Mouse (Mus musculus) limb, embryonic 10.5 days (tissue): Measurements from ENCODE around the gene 4930404H24Rik. TPM values are rescaled to one million over a fixed set of nuclear protein-coding genes. Genes with fewer than 3 reads are reported as not detected.
A peak's percentile ranks its signal among the peaks of the same experiment; 100 is the strongest.

ENCODE experiments used
- DNase-seq: peaks from one replicate; pipeline ENCODE4 v3.0.0-alpha.2; 2017; ENCODE audit warnings: low spot score
- H3K27ac ChIP-seq: fragments of 300-500 bp; sonication (generic); 2 replicates; pipeline ENCODE4 v1.5.1; 2016; ENCODE audit warnings: mild to moderate bottlenecking
- H3K27me3 ChIP-seq: fragments of 300-500 bp; sonication (generic); 2 replicates; pipeline ENCODE4 v1.6.1; 2016; ENCODE audit warnings: low read depth, mild to moderate bottlenecking; ENCODE audit not compliant: poor library complexity, severe bottlenecking
- H3K36me3 ChIP-seq: fragments of 300-500 bp; sonication (generic); 2 replicates; pipeline ENCODE4 v1.6.1; 2016; ENCODE audit warnings: mild to moderate bottlenecking, moderate library complexity
- H3K4me1 ChIP-seq: fragments of 300-500 bp; sonication (generic); 2 replicates; pipeline ENCODE4 v1.6.1; 2016
- H3K4me3 ChIP-seq: fragments of 300-500 bp; sonication (generic); 2 replicates; pipeline ENCODE4 v1.5.1; 2016; ENCODE audit warnings: mild to moderate bottlenecking, moderate library complexity
- H3K9me3 ChIP-seq: fragments of 300-500 bp; sonication (generic); replicated peaks from 2 replicates; pipeline ENCODE4 v1.6.1; 2016; ENCODE audit warnings: mild to moderate bottlenecking
- WGBS: fragments of 180-500 bp; shearing (Covaris S2); methylation state at CpG from one replicate; pipeline ENCODE4 v1.1.7; 2016; 5-methylcytosine and 5-hydroxymethylcytosine counted together
- polyA plus RNA-seq: library from polyadenylated mRNA; unstranded; fragments of >200 nt; fragmentation: Nextera tagmentation; extraction: Ambion mirVana; gene quantifications from 2 replicates; pipeline ENCODE4 v1.2.1, GENCODE M21; 2016

The 4930404H24Rik gene
- polyA plus RNA-seq, 1 experiment from 2014 or later, result not detected

- Histone ChIP-seq H3K4me1 (peaks cover 33% of the 10 kb centered on the region), H3K9me3 (no peaks in the 10 kb centered on the region), H3K36me3 (no peaks in the 10 kb centered on the region), H3K4me3 (no peak overlapping the region), H3K27ac (no peak overlapping the region), H3K27me3 (no peaks in the 10 kb centered on the region)
- WGBS, result 61% methylated on average over 4 of the region's 4 CpGs
- DNase-seq, result no peak
Measured at GRCm38 (mm10) chr2:153499154-153499553, 6.6 kb downstream of the 4930404H24Rik start.

DNA sequence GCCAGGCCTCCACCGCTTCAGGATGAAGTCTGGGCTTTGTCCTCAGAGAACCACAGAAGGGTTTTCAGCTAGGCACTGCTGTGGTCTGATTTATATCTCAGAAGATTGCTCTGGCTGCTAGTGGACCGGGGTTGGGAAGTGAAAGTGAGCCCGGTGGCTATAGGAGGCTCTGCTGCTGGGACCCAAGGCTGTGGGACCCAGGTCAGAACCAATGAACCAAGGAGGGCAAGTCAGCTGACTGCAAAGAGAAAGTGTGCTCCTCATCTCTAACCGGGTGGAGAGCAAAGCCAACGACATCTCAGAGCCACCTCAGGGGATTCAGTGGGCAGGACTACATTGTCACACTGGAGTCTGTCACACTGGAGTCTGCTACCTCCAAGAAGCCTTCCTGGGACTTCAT, 13.8 kb downstream of the 4930404H24Rik start:
- Histone ChIP-seq H3K27ac (no peak overlapping the region), H3K4me1 (peaks cover 23% of the 10 kb centered on the region), H3K4me3 (no peak overlapping the region), H3K27me3 (peaks cover 28% of the 10 kb centered on the region), H3K9me3 (no peaks in the 10 kb centered on the region), H3K36me3 (no peaks in the 10 kb centered on the region)
- DNase-seq, result no peak
- WGBS, result 85% methylated on average over 5 of the region's 5 CpGs

GRCm38 (mm10) chr2:153507969-153508368, 15.4 kb downstream of the 4930404H24Rik start:
- H3K27me3 ChIP-seq, result peaks cover 33% of the 10 kb centered on the region
- H3K4me3 ChIP-seq, result no peak overlapping the region
- peak overlapping the region; percentile 33; the same call in 1 of the 2 replicates for H3K27ac ChIP-seq
- H3K36me3 ChIP-seq, result no peaks in the 10 kb centered on the region
- WGBS, result 97% methylated on average over 2 of the region's 2 CpGs
- H3K4me1 ChIP-seq, result peaks cover 37% of the 10 kb centered on the region
- H3K9me3 ChIP-seq, result no peaks in the 10 kb centered on the region
- no peak for DNase-seq

DNA sequence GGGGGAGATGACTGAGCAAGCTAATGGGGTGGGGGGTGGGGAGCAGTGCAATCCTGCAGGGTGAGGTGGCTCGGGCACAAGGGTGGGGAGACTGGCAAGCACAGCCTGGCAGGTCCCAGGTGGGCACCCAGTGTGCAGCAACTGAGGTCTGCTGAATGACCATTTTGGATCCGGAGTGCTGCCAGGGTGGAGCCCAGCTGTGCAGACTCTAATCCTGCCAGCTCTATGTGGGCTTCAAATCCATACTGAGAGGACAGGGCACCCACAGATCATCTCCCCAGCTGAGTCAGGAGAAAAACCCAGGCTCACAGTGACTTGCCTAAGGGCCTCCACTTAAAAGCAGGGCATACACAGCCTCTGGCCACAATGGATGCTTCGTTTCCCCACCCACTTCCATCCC, 15.8 kb downstream of the 4930404H24Rik start:
- H3K9me3 ChIP-seq, result no peaks in the 10 kb centered on the region
- no peak for DNase-seq
- WGBS, result 78% methylated on average over 3 of the region's 3 CpGs
- peaks cover 33% of the 10 kb centered on the region for H3K27me3 ChIP-seq
- no peak overlapping the region for H3K4me3 ChIP-seq
- no peaks in the 10 kb centered on the region for H3K36me3 ChIP-seq
- H3K4me1 ChIP-seq, result peaks cover 37% of the 10 kb centered on the region
- peak overlapping the region; percentile 33; the same call in 1 of the 2 replicates for H3K27ac ChIP-seq

DNA sequence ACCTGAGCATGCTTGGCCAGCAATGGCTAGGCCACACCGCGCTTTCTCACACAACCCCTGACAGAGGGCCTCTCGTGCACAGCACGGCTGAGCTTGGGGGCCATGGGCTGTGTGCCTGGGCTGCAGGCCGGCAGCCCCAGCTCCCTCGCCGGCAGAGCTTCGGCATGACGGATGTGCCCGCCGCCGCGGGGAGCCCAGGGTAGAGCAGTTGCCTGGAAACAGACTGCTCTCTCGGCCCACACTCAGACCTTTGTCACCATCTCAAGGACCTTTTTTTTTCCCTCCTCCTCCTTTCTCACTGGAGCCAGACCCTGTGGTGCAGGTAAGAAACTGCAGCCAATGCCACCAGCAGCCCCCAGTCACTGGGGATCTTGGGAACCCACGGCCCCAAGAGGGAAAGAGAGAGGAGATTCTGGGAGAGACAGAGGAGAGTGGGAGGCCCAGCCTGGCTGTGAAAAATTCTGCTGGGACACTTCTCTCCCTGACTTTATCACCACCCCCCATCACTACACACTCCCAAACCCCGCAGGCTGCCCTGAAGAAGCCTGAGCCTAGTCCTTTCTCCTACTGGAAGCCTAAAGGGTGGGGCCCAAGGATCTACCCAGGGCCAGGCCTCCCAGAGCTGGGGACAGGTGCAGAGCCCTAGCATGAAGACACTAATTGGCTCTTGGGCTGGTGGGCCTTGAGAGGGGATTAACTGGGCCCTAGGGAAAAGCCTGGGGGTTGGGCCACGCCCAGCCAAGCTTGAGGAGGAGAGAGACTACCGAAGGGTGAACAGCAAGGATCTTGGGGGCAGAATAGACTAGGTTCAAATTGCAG, 16.8 kb downstream of the 4930404H24Rik start:
- Histone ChIP-seq H3K4me3 (no peak overlapping the region), H3K27ac (peak overlapping the region; percentile 61; the same call in 1 of the 2 replicates), H3K27me3 (peaks cover 33% of the 10 kb centered on the region), H3K9me3 (no peaks in the 10 kb centered on the region), H3K4me1 (peaks cover 37% of the 10 kb centered on the region), H3K36me3 (no peaks in the 10 kb centered on the region)
- WGBS, result 20% methylated on average over 18 of the region's 18 CpGs
- DNase-seq, result peak; percentile 56

GRCm38 (mm10) chr2:153510136-153510535, 17.5 kb downstream of the 4930404H24Rik start:
- Histone ChIP-seq H3K27ac (no peak overlapping the region), H3K4me1 (peaks cover 37% of the 10 kb centered on the region), H3K4me3 (no peak overlapping the region), H3K36me3 (no peaks in the 10 kb centered on the region), H3K27me3 (peaks cover 33% of the 10 kb centered on the region), H3K9me3 (no peaks in the 10 kb centered on the region)
- DNase-seq, result no peak
- WGBS, result 84% methylated on average over 8 of the region's 8 CpGs

DNA sequence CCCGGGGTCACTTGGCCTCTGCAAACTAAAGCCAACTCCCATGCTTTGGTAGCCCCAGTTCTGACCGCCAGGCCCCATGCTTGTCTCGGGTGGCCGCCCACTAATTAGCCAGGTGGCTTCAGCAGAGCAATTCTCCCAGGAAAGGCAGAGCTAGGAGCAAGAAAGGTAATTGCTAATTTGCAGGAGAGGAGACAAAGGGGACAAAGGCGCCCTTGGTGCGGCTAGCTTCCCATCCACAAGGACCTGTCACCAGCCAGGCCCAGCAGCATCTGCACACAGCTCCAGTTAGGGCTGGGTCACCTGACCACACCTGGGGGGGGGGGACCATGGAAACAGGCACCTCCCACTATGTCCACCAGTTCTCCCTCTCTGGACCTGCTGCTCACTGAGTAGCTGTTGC, 19.0 kb downstream of the 4930404H24Rik start:
- no peak overlapping the region for H3K27ac ChIP-seq
- peaks cover 40% of the 10 kb centered on the region for H3K4me1 ChIP-seq
- H3K9me3 ChIP-seq, result no peaks in the 10 kb centered on the region
- no peak for DNase-seq
- no peak overlapping the region for H3K4me3 ChIP-seq
- 53% methylated on average over 6 of the region's 6 CpGs for WGBS
- peaks cover 33% of the 10 kb centered on the region for H3K27me3 ChIP-seq
- H3K36me3 ChIP-seq, result no peaks in the 10 kb centered on the region

GRCm38 (mm10) chr2:153512416-153513323, 20.1 kb downstream of the 4930404H24Rik start:
- no peak overlapping the region for H3K27ac ChIP-seq
- H3K27me3 ChIP-seq, result peaks cover 33% of the 10 kb centered on the region
- no peaks in the 10 kb centered on the region for H3K36me3 ChIP-seq
- H3K9me3 ChIP-seq, result no peaks in the 10 kb centered on the region
- 87% methylated on average over 14 of the region's 14 CpGs for WGBS
- no peak overlapping the region for H3K4me3 ChIP-seq
- peaks cover 45% of the 10 kb centered on the region for H3K4me1 ChIP-seq
- no peak for DNase-seq

DNA sequence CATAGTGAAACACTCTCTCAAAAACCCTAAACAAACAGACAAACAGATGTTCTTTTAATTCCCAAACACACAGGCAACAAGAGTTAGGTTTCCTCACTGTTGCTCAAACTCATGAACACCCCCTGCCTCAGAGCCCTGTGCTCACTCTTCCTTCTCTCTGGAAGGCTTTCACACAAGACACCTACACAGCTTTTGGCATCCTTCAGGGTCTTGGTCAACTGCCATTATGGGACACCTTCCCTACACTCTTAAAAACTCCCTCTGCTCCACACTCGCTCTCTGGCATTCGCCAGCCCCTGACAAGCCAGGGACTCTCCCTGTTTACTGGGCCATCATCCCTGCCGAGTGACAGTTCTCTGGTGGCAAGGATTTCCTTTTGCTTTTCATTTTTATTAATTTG, 21.4 kb downstream of the 4930404H24Rik start:
- 86% methylated on average over 3 of the region's 3 CpGs for WGBS
- peaks cover 22% of the 10 kb centered on the region for H3K27me3 ChIP-seq
- H3K27ac ChIP-seq, result no peak overlapping the region
- H3K4me1 ChIP-seq, result peaks cover 37% of the 10 kb centered on the region
- no peaks in the 10 kb centered on the region for H3K9me3 ChIP-seq
- no peak for DNase-seq
- no peak overlapping the region for H3K4me3 ChIP-seq
- H3K36me3 ChIP-seq, result no peaks in the 10 kb centered on the region

- no peaks in the 10 kb centered on the region for H3K36me3 ChIP-seq
- H3K4me1 ChIP-seq, result peaks cover 29% of the 10 kb centered on the region
- 85% methylated on average over 14 of the region's 14 CpGs for WGBS
- no peak overlapping the region for H3K4me3 ChIP-seq
- 0 out of 2 replicates have a peak overlapping the region, but pooled peaks have one; percentile 37 for H3K27ac ChIP-seq
- DNase-seq, result no peak
- peaks cover 16% of the 10 kb centered on the region for H3K27me3 ChIP-seq
- H3K9me3 ChIP-seq, result no peaks in the 10 kb centered on the region
Measured at GRCm38 (mm10) chr2:153514497-153515380, 22.1 kb downstream of the 4930404H24Rik start.

- Histone ChIP-seq H3K4me1 (peaks cover 22% of the 10 kb centered on the region), H3K9me3 (no peaks in the 10 kb centered on the region), H3K27ac (no peak overlapping the region), H3K27me3 (peaks cover 9% of the 10 kb centered on the region; the same call in 1 of the 2 replicates), H3K36me3 (no peaks in the 10 kb centered on the region), H3K4me3 (no peak overlapping the region)
- DNase-seq, result no peak
- 94% methylated on average over 6 of the region's 6 CpGs for WGBS
Measured at GRCm38 (mm10) chr2:153515582-153515981, 23.0 kb downstream of the 4930404H24Rik start.

- Histone ChIP-seq H3K36me3 (no peaks in the 10 kb centered on the region), H3K27me3 (peaks cover 5% of the 10 kb centered on the region; the same call in 1 of the 2 replicates), H3K4me1 (peaks cover 29% of the 10 kb centered on the region), H3K9me3 (no peaks in the 10 kb centered on the region), H3K4me3 (no peak overlapping the region), H3K27ac (no peak overlapping the region)
- no peak for DNase-seq
- 54% methylated on average over 4 of the region's 4 CpGs for WGBS
Measured at GRCm38 (mm10) chr2:153516961-153517360, 24.4 kb downstream of the 4930404H24Rik start.
